Mouse (Mus musculus): ENCODE measurements around the gene Fam83g. TPM values are rescaled to one million over a fixed set of nuclear protein-coding genes. Genes with fewer than 3 reads are reported as not detected.

Fam83g gene
- total RNA-seq, 2 experiments from 2014 or later, result not detected

DNA sequence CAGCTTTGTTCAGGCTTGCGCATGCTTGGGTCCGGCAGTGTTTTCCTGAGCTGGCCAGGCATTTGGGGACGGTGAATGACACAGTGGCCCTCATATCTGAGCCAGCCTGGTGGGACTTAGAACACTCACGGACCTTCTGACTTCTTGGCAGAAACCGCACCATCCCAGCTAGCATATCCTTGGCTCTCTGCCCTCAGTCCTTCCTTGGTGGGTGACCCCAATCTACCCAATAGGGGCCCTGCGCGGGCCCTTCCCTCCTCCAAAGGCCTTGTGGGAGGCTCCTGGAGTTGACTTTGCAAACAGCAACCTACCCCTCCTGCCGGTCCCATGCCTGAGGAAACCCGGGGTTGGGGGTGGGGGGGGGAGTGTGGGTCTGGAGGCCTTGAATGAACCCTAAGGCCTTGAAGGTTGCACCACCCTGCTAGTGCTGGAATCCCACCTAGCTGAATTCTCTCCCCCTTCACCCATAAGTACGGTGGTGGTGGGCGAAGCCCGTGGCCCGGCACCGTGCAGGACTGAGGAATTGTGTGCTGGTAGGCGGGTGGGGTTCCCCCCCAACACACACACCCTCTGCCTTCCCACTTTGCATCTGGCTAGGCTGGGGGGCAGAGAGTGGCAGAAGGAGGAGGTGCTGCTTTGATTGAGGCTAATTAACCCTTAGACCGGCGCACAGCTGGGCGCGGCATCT, 9.6 kb upstream of the Fam83g start:
- no peak for DNase-seq

DNA sequence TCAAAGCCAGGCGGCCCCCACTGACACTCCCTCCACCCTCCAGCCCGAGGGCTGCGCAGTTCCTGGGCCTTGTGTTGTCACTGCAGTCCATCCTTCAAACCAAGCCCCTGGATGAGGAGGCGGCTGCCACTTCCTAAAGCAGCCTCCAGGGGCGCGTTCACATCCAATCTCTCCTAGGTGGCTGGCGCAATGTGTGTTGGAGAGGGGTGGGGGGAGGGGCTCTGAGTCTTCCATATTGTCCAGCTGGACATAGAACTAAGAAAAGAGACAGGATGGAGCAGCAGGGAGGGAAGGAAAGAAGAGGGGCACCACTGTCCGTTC, 9.1 kb upstream of the Fam83g start:
- no peak for DNase-seq

DNA sequence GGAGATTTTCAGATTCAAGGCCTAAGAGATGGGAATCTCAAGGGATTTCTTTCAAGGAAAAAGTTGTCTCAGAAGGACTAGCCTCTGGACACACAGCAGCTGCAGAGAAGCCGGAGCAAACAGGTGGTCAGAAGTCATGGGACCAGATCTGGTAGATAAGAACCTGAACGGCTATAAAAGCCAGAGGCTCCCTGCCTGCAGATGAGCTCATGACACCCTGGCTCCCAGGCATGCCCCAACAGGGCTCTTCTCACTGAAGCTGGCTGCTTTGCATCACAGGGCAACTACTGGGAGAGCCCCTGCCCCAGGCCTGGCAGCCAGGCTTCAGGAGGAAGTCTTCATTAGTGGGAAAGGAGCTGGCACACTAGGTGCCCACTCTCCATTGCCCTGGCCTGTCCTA, 8.6 kb upstream of the Fam83g start:
- no peak for DNase-seq

DNA sequence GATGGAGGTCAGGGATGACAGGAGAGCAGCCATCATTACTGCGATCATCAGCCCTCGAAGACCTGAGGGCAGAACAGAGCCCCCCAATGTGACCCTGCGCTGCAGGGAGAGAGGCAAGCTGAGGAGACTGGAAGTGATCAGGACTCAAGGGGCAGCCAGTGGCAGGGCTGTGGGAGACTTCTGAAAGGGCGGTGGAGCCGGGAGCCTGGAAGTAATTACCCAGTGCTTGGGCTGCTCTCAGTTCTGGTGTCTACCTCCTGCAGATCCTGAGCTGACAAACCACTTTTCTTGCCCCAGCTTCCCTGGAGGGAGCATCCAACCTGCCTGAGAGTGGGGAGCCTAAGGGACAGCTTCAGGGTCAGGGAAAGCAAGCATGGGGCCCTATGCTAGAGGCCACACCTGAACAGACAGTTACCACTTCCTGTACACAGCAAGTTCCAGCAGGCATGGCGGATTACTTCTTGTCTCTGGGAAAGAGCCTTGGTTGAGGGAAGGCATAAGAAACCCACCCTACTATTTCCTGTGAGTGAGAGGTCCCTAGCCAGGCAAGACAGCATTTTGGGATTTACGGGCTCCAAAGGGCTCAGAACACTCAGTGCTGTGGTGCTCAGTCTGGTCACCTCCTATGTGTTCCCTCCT, 7.6 kb upstream of the Fam83g start:
- DNase-seq, result no peak

DNA sequence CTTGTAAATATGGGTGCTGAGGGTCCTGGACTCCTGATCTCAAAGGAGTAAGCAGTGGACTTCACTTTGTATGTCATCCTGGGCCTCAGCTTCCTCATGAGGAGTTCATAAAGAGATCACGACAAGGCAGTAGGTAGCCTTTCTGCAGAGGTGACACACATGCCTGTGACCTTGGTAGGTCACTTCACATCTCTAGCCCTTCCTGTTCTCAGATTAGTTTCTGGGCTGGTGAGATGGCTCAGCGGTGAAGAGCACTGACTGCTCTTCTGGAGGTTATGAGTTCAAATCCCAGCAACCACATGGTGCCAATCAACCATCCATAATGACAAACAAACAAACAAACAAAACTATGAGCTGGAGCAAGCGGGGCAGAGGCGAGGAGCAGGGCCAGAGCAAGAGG, 6.2 kb upstream of the Fam83g start:
- no peak for DNase-seq

DNA sequence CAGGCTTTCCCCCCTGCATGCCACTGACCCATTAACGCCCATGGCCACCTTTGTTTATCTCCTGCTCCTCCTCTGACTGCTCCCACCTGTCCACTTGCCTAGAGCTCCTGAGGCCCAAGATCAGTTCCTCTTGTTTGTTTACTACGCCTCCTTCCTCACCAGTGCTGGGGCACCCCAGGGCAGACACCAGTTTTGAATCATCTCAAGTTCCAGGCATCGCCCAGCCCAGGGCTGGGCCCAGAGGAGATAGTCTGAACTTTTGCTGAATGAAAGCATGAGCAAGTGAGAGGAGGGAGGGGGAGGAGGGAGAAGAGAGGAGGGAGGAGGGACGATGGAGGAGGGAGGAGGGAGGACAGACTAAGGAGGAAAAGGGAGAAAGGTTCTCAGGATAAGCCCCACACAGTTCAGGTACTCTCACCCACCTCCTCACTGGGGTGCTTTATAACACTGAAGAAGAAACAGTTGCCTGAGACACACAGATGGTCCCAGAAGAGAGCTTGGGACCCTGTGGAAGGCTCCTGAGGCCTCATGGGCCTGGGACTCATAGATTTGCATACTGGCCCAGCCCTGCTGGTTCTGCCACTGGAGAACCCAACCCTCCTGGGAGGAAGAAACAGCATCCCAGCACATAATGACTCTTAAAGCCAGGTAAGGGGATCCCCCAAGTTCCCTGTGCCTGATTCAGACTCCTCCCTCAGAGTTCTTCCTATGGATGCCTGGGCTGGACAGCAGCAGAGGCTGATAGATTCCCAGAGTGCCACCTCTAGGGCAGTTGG, 4.6 kb upstream of the Fam83g start:
- DNase-seq, result no peak

DNA sequence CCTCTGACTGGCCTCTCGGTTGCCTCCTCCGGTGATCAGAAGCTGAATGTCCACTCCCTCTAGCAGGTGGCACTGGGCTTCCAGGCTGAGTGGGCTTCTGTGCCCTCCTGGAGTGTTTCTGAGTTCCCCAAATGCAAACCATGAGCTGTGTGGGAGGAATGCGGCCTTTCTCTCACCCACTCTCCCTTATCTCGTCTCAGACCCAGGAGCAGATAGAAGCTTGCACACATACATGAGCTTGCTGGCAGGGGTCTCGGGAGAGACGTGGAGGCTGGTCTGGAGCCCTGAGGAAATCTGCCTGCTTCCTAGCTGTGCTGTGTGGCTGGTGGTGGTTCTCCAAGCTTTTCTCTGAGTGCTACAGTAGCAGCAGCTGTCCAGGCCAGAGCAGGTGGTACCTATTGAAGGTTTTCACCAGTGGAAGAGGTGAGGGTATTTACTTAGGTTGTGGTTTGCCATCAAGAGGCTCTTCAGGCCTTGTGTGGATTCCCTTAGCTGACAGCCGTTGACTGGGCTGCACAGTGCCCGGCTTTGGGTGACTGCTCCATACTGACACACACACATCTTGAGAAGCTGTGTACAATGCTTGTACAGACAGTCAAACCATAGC, 1.3 kb downstream of the Fam83g start:
- no peak for DNase-seq

DNA sequence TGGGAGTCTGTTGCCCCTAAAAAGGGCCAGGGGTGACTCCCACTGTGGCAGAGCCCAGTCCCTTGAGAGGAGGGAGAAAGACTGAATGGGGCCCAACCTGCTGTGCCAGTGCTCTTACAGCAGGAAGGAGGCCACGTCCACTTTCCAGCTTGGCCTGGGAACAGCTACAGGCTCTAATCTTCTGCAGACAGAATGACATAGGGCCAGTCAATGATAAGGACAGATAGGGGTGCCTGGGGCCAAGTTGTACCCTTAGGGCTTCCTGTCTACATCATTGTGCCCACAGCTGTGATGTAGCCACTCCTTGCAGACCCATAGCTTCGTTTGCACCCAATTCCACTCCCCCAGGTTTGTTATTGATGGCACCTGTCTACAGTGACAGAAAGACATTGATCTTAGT, 2.2 kb downstream of the Fam83g start:
- no peak for DNase-seq

DNA sequence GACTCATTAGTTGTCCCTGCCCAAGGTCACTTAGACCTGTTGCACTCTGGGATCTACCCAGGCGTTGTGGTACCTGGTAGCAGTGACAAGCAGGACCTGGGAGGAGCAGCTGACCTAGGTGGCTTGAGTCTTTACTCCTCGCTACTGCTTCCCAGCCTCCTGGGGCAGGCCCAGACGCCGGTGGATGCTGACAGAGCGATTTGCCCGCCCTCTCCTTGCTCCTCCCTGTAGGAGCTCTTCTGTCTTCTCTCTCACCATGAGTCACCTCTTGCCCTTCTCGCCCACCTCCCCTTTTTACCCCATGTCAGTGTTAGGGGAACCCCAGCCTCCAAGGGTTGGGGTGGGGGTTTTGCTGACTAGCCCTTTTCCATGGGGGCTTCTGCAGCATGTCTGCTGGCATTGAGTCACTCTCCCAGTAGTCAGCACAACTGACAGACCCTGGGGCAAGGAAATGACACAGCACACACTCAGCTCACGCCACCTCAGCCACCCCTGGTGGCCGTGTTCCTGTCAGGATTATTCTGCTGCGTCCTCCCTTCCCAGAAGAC, 3.1 kb downstream of the Fam83g start:
- no peak for DNase-seq

DNA sequence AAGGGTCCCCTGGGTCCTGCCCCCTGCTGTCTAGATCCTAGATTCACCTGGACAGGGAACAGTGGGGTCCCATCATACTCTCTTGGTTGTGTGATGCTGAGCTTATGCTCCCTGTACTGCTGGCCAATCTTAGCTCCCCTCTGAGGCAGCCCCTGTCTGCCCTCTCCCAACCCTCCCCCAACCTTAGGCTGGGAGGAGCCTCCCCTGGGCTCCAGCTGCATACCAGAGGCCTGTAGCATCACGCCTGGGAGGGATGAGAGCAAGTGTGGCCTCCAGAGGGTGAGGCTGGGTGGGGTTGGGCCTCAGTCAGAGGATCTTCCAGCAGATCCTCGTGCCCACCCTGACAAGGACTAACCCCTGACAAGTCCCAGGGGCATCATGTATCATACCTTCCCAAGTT, 3.7 kb downstream of the Fam83g start:
- DNase-seq, result no peak

DNA sequence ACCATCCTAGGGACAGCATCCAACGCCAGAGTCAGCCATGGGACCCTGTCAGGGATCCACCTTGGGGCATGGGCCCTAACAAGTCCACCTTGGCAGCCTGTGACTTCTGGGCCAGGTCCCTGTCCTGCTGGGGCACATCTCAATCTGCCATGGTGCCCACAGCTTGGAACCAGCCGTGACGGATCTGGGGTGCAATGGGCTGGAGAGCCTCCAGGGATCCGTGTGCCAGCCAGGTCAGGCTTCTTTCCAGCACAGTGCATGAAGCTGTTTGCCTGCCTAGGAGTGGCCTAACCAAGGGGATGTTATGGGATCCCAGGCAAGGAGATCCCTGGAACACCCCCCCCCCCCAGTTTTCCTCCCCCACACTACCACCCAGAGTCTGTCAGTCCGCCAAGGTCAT, 9.1 kb downstream of the Fam83g start:
- no peak for DNase-seq

DNA sequence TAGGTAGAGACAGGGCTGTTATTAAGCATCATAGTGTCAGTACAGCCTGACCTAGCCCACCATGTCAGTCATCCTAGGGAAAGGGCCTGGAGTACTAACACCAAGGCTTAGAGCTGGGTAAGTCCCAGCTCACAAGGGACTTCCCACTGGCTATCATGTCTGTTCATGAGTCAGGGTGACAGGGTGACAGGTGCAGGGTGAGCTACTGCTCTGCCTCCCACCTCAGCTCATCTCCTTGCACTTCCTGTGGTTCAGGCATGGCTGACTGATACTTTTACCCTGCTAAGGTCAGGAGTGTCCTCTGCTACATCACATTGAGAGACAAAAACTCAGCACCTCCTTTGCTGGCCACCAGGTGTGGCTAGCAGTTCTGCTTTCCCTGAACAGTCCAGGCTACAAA, 15.0 kb downstream of the Fam83g start:
- no peak for DNase-seq

DNA sequence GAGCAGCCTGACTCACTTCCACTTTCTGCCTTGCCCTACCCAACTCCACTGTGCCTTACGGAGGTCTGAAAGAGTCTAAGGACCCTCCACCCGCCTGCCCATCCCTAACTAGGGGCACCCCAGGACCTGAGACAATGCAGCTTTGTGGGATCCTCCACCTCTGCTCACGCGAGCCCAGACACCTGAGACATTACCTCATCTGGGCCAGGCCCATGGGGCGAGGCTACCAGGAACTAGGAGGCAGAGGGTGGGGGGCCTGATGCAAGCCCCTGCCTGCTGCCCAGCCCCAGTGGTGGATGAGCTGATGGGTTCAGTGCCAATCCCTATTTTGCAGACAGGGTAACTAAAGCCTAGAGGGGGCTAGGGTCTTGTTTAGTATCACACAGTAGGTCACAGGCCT, 15.6 kb downstream of the Fam83g start:
- no peak for DNase-seq

DNA sequence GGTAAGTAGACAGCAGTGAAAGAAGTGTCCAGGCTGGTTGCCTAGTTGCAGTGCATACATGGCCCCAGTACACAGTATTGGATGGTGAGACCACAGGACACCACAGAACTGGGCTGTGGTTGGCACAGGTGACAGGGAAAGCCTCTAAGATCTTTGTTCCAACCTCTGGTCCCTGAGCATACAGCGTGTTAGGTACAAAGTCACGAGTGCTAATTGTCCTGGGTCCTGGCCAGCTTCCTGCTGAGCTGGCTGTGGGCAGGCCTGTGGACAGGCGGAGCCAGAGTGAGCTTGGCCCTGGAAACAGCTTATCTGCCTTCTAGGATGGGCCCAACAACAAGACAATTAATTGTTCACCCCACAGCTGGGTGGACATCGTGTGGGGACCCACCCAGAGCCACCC, 16.0 kb downstream of the Fam83g start:
- DNase-seq, result no peak

DNA sequence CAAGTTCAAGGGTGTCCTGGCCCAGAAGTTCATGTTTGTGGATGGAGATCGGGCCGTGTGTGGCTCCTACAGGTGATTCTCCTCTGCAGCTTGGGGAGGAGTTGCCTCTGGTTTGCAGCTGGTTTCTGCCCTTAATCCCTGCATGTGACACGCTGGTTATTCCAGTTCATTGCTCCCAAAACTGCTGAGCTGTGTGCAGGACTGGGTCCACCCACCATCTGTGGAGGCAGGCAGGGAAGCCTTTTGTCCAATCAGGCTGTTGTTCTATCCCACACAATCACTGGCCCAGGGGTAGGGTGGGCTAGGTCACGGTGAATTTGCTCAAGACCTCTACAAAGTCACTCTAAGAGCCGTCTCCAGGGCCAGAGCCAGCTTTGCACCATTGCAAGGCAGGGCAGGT, 17.8 kb downstream of the Fam83g start:
- DNase-seq, result no peak

DNA sequence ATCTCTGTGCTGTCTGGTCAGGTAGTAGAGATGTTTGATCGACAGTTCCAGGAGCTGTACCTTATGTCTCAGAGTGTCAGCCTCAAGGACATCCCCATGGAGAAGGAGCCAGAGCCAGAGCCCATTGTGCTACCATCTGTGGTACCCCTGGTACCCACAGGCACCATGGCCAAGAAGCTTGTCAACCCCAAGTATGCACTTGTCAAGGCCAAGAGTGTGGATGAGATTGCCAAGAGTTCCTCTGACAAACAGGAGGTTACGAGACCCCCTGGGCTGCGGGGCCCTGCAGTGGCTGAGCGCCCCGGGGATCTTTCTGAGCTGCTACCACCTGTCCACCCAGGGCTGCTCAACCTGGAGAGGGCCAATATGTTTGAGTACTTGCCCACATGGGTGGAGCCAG, 18.6 kb downstream of the Fam83g start:
- no peak for DNase-seq

DNA sequence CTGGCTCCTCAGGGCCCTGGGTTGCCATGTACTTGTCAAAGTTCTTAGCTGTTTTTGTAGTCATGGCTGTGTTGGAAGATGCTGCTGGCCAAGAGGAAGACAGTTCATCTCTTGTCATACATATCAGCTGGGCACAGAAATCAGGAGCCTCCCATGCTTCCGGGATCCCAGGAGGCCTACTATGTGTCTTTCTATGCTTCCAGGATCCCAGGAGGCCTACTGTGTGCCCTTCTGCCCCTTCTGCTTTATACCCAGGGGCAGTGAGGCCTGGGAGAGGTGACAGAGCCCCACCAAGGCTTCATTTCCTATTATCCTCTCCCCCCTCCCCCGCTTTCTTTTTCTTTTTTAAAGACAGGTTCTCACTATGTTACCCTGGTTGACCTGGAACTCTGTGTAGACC, 21.7 kb downstream of the Fam83g start:
- no peak for DNase-seq

DNA sequence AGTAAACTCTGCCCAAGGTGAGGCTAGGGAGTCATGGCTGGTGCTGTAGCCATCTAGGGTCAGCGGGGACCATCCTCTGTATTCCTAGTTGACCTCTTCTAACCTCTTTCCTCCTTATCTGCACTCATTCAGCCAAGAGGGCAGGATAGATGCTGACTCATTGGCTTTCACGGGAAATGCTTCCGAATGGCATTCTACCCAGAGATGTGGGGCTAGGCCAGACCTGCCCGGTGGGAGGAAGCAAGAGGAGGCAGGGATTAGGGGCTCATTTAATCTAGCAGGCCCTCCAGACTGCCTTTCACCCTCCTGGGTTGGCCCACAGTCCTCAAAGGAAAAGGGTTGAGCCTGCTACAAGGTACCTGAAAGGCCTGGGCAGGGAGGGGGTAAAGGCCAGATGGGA, 22.3 kb downstream of the Fam83g start:
- no peak for DNase-seq

DNA sequence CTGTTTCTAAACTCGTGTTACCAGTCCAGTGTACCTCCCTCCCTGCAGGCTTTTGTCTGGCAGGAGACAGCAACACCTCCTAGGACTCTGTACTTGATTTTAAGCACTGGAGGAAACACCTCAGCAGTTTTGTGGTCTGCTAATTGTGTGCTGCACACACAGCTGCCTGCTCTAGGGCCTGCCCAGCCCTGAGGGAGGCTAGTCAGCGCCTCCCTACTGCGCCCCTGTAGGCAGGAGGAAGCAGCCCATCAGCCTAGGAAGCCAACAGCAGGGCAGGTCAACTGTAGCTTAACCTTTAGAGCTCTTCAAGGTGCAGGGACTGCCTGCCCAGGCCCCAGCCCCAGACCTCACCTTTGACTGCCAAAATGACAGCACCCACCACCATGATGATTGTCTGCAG, 25.0 kb downstream of the Fam83g start:
- no peak for DNase-seq

DNA sequence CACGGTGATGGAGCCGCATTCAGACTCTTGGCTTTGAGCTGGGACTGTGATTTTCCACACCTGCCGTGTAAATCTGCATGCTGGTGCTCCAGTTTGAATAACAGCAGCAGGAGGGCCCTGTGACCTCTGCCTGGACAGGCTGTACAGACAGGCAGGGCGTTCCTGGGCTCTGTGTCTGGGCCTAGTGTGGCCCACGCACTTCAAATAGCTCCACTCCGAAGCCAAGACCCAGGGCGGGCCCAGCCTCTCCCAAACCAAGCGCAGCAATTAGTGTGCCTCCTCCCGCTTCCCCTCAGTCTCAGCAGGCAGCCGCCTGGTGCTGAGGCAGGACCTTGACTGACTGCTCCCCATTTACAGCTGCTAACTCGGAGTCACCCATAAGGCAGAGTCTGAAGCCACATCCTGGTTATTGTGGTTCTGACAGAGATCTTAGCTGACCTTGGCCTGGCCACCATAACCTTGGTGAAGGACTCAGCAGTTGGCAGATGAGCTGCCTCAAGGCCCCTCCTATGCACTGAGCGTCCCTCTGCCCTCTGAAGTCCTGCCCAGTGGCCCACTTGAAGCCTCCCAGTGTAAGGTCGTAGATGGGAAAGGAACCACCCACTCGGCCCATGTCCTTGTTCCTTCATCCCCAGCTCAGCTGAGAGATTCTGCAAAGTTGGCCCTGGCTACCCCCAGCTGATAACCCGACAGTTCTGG, 29.4 kb downstream of the Fam83g start:
- no peak for DNase-seq

DNA sequence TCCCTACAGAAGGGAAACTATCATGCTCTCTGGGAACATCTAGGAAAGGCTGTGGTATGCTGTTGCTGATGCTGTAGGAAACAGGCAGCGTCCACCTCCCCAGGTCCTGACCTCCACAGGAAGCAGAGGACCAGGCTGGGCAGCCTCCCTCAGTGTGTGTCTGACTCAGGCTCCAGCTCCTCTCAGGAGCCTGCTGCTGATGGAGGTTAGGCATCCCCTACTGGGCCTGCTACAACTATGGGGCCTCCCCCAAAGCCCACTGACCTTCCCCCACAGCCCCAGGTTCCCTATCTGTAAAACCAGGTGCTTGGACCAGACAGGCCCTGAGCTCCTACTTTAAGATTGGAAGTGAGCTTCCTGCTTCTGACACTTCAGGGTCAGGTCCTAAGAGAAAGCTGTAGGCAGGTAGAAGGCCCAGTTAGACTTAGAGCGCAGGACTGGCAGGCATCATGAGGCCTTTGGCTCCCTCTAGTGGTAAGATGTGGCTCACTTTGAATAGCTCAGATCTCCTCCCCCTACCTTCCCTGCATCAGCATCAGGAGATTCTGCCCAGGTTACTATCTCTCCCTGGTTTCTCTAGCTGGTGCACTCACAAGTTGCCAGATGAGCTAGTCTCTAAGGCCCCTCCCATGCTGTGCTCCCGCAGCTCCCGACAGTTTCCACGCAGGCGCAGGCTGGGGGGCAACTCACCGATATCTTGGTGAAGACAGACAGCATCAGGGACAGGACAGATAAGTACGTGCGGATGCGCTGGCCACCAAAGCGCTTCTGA, 30.6 kb downstream of the Fam83g start:
- DNase-seq, result peak; percentile 54 to 69

DNA sequence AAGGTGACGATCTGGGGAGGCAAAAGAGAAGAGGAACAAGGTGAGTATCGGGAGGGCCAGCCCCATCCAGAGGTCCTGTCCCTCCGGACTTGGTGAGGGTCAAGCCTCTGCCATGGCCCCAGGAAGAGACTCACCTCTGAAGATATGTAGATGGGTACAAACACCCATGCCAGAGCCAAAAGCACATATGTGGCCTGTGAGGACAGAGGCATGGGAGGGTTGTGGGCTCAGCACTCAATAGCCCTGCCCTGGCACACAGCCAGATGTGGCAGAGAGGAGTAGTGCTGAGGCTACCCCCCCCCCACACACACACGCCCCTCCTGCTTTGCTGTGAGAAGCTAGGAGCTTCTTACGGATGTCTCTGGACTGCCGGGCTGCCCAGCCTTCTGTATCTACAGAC, 31.2 kb downstream of the Fam83g start:
- DNase-seq, result no peak
